Mouse (Mus musculus): ENCODE data around the gene Slc2a10. TPM values are rescaled to one million over a fixed set of nuclear protein-coding genes. Genes with fewer than 3 reads are reported as not detected.
"Not testable (repeated sequence)": the region's sequence is repeated elsewhere in the genome, so short reads cannot be mapped to it uniquely, and the experiment has no call there.

Slc2a10 gene
- polyA plus RNA-seq, 1 experiment = 3.9 TPM

DNA sequence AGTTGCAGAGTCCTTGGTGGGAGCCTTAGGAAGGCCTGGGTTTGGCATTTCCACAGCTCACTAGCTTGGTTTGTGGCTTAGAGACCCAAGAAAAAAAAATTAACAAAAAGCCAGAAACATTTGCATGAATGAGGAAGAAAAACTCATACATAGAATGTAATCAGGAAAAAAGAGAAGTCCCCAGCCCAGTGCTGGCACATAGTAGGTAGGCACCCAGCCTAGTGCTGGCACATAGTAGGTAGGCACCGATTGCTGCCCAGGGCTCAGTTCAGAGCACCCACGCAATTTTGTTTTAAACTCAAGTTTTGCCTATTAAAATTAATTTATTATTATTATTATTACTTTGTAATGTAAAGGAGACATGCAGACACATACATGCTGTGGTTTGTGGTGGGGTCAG lies 42.1 kb downstream of the Slc2a10 start:
- no peaks in the 10 kb centered on the region for H3K36me3 ChIP-seq (ENCODE audit: control insufficient read depth, insufficient read depth, low read length)
- 95% methylated on average over 2 of the region's 2 CpGs for WGBS
- no peak overlapping the region for H3K4me3 ChIP-seq (ENCODE audit: low read depth, low read length)
- H3K4me1 ChIP-seq (ENCODE audit: control insufficient read depth, insufficient read depth, insufficient read length, low read length) = no peaks in the 10 kb centered on the region
- H3K27me3 ChIP-seq (ENCODE audit: control insufficient read depth, insufficient read depth, low read length) = no peaks in the 10 kb centered on the region
- TF ChIP-seq POLR2A (IDR thresholded peaks at IDR 0.05; ENCODE audit: low read depth, low read length) (no peak), CTCF (IDR thresholded peaks at IDR 0.05; ENCODE audit: extremely low read depth, insufficient read length, insufficient replicate concordance, low read depth, low read length) (no peak)
- no peak overlapping the region for H3K27ac ChIP-seq (ENCODE audit: insufficient read depth, low read depth, low read length)

DNA sequence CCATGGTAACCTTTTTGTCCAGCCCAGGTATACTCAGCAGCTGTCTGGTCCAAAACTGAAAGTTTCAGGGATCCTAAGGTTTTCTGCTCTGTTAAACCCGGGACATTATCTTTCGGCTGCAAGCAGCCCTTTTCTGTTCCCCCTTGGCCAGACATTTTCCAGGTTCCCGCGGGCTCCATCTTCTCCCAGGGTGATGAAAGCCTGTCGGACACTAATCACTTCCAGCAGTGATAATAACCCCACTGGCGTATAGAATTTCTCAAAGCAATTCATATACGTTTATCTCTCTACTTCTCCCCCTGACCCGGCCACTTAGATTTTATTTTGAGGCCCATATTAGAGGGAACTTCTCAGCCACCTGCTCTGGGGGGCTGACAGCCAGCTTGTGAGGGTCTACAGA lies 42.8 kb downstream of the Slc2a10 start:
- Histone ChIP-seq H3K4me3 (ENCODE audit: low read depth, low read length) (no peak overlapping the region), H3K27ac (ENCODE audit: insufficient read depth, low read depth, low read length) (no peak overlapping the region), H3K4me1 (ENCODE audit: control insufficient read depth, insufficient read depth, insufficient read length, low read length) (no peaks in the 10 kb centered on the region), H3K27me3 (ENCODE audit: control insufficient read depth, insufficient read depth, low read length) (no peaks in the 10 kb centered on the region), H3K36me3 (ENCODE audit: control insufficient read depth, insufficient read depth, low read length) (no peaks in the 10 kb centered on the region)
- TF ChIP-seq CTCF (IDR thresholded peaks at IDR 0.05; ENCODE audit: extremely low read depth, insufficient read length, insufficient replicate concordance, low read depth, low read length) (no peak), POLR2A (IDR thresholded peaks at IDR 0.05; ENCODE audit: low read depth, low read length) (no peak)
- WGBS = 63% methylated on average over 8 of the region's 8 CpGs

DNA sequence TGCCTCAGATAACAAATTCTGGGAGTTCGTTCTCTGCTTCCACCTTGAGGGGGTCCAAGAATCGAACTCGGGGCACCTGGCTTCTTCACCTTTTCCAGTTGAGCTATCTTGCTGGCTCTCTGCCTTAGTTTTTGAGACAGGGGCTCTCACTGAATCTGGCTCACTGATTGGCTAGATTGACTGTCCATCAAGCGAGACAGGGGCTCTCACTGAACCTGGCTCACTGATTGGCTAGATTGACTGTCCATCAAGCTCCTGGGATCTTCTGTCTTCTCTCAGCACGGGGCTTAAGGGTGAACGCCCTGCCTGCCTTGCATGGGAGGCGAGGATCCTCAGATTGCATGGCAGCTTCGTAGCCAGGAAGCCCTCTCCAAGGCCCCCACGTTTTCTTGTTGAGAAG lies 43.8 kb downstream of the Slc2a10 start:
- TF ChIP-seq POLR2A (IDR thresholded peaks at IDR 0.05; ENCODE audit: low read depth, low read length) (no peak), CTCF (IDR thresholded peaks at IDR 0.05; ENCODE audit: extremely low read depth, insufficient read length, insufficient replicate concordance, low read depth, low read length) (no peak)
- WGBS = 57% methylated on average over 9 of the region's 9 CpGs
- H3K36me3 ChIP-seq (ENCODE audit: control insufficient read depth, insufficient read depth, low read length) = no peaks in the 10 kb centered on the region

DNA sequence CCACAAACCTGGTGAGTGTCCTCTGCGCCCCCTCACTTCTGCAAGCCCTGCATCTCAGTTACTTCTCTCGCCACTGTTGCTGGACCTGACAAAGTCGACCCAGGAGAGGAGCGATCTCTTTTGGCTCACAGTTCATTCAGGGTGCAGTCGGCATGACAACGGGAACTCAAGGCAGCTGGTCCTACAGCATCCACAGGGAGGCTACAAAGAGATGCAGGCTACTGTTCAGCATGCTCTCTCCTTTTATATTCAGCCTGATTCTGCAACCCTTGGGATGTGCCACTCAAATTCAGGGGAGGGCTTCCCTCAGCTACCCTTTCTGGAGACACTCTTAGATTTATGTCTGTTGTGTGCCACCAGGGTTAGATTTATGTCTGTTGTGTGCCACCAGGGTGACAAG lies 45.0 kb downstream of the Slc2a10 start:
- no peak for TF ChIP-seq POLR2A (IDR thresholded peaks at IDR 0.05; ENCODE audit: low read depth, low read length)
- TF ChIP-seq CTCF (IDR thresholded peaks at IDR 0.05; ENCODE audit: extremely low read depth, insufficient read length, insufficient replicate concordance, low read depth, low read length) = no peak
- no peak overlapping the region for H3K4me3 ChIP-seq (ENCODE audit: low read depth, low read length)
- H3K27me3 ChIP-seq (ENCODE audit: control insufficient read depth, insufficient read depth, low read length) = no peaks in the 10 kb centered on the region
- H3K4me1 ChIP-seq (ENCODE audit: control insufficient read depth, insufficient read depth, insufficient read length, low read length) = no peaks in the 10 kb centered on the region
- H3K36me3 ChIP-seq (ENCODE audit: control insufficient read depth, insufficient read depth, low read length) = no peaks in the 10 kb centered on the region
- no peak overlapping the region for H3K27ac ChIP-seq (ENCODE audit: insufficient read depth, low read depth, low read length)
- 73% methylated on average over 6 of the region's 6 CpGs for WGBS

More for the DNA sequence above, 43.8 kb downstream of the Slc2a10 start:
- Histone ChIP-seq H3K27ac (ENCODE audit: insufficient read depth, low read depth, low read length) (no peak overlapping the region), H3K4me3 (ENCODE audit: low read depth, low read length) (no peak overlapping the region), H3K4me1 (ENCODE audit: control insufficient read depth, insufficient read depth, insufficient read length, low read length) (no peaks in the 10 kb centered on the region), H3K27me3 (ENCODE audit: control insufficient read depth, insufficient read depth, low read length) (no peaks in the 10 kb centered on the region)

DNA sequence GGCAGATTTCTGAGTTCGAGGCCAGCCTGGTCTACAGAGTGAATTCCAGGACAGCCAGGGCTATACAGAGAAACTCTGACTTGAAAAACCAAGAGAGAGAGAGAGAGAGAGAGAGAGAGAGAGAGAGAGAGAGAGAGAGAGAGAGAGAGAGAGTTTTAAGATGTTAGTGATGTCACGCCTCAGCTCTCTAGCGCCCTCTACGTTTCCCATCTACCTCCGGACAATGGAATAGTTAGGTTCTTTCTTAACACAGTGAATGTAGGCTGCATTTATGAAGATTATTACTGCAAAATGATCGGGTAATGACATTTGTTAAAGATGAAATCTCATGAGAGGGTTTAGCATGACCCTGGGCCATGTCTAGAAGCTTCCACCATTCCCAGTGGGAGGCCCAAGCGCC lies 46.8 kb downstream of the Slc2a10 start:
- WGBS = 66% methylated on average over 7 of the region's 7 CpGs
- H3K27me3 ChIP-seq (ENCODE audit: control insufficient read depth, insufficient read depth, low read length); H3K36me3 ChIP-seq (ENCODE audit: control insufficient read depth, insufficient read depth, low read length); H3K4me3 ChIP-seq (ENCODE audit: low read depth, low read length); H3K27ac ChIP-seq (ENCODE audit: insufficient read depth, low read depth, low read length); H3K4me1 ChIP-seq (ENCODE audit: control insufficient read depth, insufficient read depth, insufficient read length, low read length): not testable (repeated sequence)

DNA sequence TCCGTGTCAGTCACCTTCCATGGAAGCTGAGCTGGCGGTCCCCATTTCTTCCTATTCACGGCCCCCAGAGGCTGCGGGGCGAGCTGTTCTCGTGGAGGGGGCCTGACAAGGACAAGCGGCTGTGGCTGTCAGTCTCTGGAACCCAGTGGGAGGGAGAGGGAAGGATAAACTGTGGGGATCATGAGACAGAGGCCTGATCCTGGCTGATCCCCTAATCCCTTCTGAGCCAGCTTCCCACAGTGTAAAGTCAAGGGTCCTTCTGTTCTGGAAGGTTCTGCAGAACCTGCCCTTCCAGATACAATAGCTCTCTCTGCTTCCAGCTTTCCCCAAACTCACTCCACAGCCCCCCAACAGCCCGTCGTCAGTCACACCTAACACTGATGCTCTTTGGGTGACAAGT lies 50.5 kb downstream of the Slc2a10 start:
- no peak overlapping the region for H3K27ac ChIP-seq (ENCODE audit: insufficient read depth, low read depth, low read length)
- H3K27me3 ChIP-seq (ENCODE audit: control insufficient read depth, insufficient read depth, low read length) = no peaks in the 10 kb centered on the region
- WGBS = 85% methylated on average over 9 of the region's 9 CpGs

DNA sequence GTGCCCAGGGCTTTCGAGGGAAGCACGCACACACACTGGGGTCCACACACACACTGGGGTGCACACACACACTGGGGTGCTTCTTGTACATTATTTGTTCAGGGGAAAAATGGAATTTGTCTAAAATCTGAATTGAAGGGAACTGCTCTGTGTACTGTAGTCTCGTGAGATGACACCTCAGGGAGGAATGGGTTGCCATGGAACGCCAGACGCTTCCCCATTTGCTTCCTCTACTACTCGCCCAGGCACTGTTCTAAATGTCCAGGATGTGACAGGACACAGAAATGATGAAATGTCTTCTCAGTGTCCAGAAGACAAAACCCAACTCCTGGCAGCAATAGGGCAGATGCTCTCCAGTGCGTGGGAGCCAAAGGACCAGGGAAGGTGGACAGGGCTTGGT lies 53.7 kb downstream of the Slc2a10 start:
- H3K4me1 ChIP-seq (ENCODE audit: control insufficient read depth, insufficient read depth, insufficient read length, low read length) = no peaks in the 10 kb centered on the region
- 89% methylated on average over 7 of the region's 7 CpGs for WGBS
- no peak for TF ChIP-seq POLR2A (IDR thresholded peaks at IDR 0.05; ENCODE audit: low read depth, low read length)
- no peak for TF ChIP-seq CTCF (IDR thresholded peaks at IDR 0.05; ENCODE audit: extremely low read depth, insufficient read length, insufficient replicate concordance, low read depth, low read length)
- H3K27ac ChIP-seq (ENCODE audit: insufficient read depth, low read depth, low read length) = no peak overlapping the region
- H3K36me3 ChIP-seq (ENCODE audit: control insufficient read depth, insufficient read depth, low read length) = no peaks in the 10 kb centered on the region
- H3K4me3 ChIP-seq (ENCODE audit: low read depth, low read length) = no peak overlapping the region
- H3K27me3 ChIP-seq (ENCODE audit: control insufficient read depth, insufficient read depth, low read length) = no peaks in the 10 kb centered on the region

More for the DNA sequence above, 50.5 kb downstream of the Slc2a10 start:
- no peaks in the 10 kb centered on the region for H3K36me3 ChIP-seq (ENCODE audit: control insufficient read depth, insufficient read depth, low read length)
- H3K4me1 ChIP-seq (ENCODE audit: control insufficient read depth, insufficient read depth, insufficient read length, low read length) = no peaks in the 10 kb centered on the region
- no peak for TF ChIP-seq CTCF (IDR thresholded peaks at IDR 0.05; ENCODE audit: extremely low read depth, insufficient read length, insufficient replicate concordance, low read depth, low read length)
- no peak for TF ChIP-seq POLR2A (IDR thresholded peaks at IDR 0.05; ENCODE audit: low read depth, low read length)
- no peak overlapping the region for H3K4me3 ChIP-seq (ENCODE audit: low read depth, low read length)

DNA sequence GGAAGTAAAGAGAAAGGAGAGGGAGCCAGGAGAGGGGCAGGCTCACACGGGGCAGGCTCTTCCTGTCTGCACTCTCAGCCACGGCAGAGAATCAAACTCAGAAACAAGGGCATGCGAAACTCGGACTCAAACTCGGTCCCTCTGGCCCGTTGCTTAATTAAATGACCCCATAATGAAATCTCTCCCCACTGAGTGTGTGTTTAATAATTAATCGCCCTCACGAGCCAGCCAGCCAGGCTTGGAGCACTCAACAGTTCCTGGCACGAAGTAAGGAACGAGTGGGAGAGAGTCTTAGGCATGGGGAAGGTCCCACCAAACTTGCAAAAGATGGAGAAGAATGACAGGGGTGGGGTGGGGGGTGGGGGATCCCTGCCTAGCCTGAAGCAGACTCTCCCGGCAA lies 55.3 kb downstream of the Slc2a10 start:
- no peak for TF ChIP-seq POLR2A (IDR thresholded peaks at IDR 0.05; ENCODE audit: low read depth, low read length)
- TF ChIP-seq CTCF (IDR thresholded peaks at IDR 0.05; ENCODE audit: extremely low read depth, insufficient read length, insufficient replicate concordance, low read depth, low read length) = no peak
- WGBS = 18% methylated on average over 11 of the region's 11 CpGs
- H3K36me3 ChIP-seq (ENCODE audit: control insufficient read depth, insufficient read depth, low read length) = no peaks in the 10 kb centered on the region
- 0 out of 2 replicates have a peak, but pooled peaks cover 3% of the 10 kb centered on the region for H3K27me3 ChIP-seq (ENCODE audit: control insufficient read depth, insufficient read depth, low read length)
- no peak overlapping the region for H3K27ac ChIP-seq (ENCODE audit: insufficient read depth, low read depth, low read length)
- H3K4me1 ChIP-seq (ENCODE audit: control insufficient read depth, insufficient read depth, insufficient read length, low read length) = peaks cover 9% of the 10 kb centered on the region; the same call in 1 of the 2 replicates
- no peak overlapping the region for H3K4me3 ChIP-seq (ENCODE audit: low read depth, low read length)
